Mouse (Mus musculus): ENCODE data around the gene Rapsn.

GRCm38 (mm10) chr2:91090208-91090607, 54.8 kb downstream of the Rapsn start:
- TF ChIP-seq POLR2A (IDR thresholded peaks at IDR 0.05; ENCODE audit: borderline replicate concordance, low read depth, low read length) (no peak), CTCF (IDR thresholded peaks at IDR 0.05; ENCODE audit: low read depth, low read length) (no peak)
